Mouse (Mus musculus): ENCODE data around the gene Tub.

GRCm38 (mm10) chr7:108985934-108986708 is 36.0 kb downstream of the Tub start:
- no peak for TF ChIP-seq CTCF (IDR thresholded peaks at IDR 0.05; ENCODE audit: borderline replicate concordance, insufficient read depth, low read length)
- no peak for TF ChIP-seq POLR2A (IDR thresholded peaks at IDR 0.05; ENCODE audit: low read depth, low read length)

All from embryonic fibroblast, embryonic 13.5 days (primary cell).